Mouse (Mus musculus): ENCODE measurements around the gene Gapdhs.

GRCm38 (mm10) chr7:30787377-30788022 lies 44.0 kb upstream of the Gapdhs start, which contains the start of gene Krtdap:
- TF ChIP-seq POLR2A (IDR thresholded peaks at IDR 0.05; ENCODE audit: control insufficient read depth, extremely low read depth, insufficient read depth, low read length, poor library complexity) (no peak), CTCF (IDR thresholded peaks at IDR 0.05; ENCODE audit: borderline replicate concordance, control insufficient read depth, extremely low read depth, insufficient read depth, low read length, poor library complexity) (no peak)
